Mouse (Mus musculus) thymus, postnatal 36 days (tissue): Measurements from ENCODE around the gene Ifnlr1.
"Not testable (repeated sequence)": the region's sequence is repeated elsewhere in the genome, so short reads cannot be mapped to it uniquely, and the experiment has no call there.

Experiments
- DNase-seq, 2 experiments: peaks; one replicate each; pipeline ENCODE4 v3.0.0; 2022; ENCODE audit warnings: mixed read lengths in 2 of 2

Ifnlr1 gene

DNA sequence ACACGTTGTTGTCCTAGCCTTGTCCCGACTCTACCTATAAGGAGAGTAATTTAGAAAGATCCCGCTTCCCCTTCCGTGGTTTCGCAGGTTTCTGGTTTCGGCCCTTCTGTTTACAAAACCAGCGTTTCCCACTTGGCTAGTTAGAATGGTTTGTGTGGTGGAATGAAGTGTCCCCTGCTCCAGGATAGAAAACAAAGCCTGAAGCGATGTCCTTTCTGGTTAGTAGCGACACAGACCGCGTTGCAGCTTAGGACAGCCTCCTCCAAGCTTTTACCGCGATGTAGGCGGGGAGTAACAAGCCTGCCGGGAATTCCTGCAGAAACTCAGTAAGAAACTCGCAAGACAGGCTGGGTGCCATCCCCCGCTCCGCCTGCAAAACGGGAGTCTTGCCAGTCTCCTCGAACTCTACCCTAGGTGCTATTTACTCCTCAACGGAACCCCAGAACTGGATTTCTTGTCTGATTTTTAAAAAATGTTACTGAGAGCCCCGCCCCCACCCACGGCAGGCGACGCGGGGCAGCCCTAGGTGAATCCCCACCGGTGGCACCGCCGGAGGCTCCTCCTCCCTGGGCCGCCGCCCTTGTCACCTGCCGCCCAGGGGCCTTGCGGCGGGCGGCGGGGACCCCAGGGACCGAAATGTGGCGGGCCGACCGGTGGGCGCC lies at the start of gene Ifnlr1:
Ifnlr1 (plus strand) TSS at position 382 of the 662 bp plus-strand sequence.
- peak in 1 of 2 experiments; percentile 16 for DNase-seq

- DNase-seq: not testable (repeated sequence)
These were observed 44.6 kb upstream of the Ifnlr1 start for GRCm38 (mm10) chr4:135641302-135642079.

DNA sequence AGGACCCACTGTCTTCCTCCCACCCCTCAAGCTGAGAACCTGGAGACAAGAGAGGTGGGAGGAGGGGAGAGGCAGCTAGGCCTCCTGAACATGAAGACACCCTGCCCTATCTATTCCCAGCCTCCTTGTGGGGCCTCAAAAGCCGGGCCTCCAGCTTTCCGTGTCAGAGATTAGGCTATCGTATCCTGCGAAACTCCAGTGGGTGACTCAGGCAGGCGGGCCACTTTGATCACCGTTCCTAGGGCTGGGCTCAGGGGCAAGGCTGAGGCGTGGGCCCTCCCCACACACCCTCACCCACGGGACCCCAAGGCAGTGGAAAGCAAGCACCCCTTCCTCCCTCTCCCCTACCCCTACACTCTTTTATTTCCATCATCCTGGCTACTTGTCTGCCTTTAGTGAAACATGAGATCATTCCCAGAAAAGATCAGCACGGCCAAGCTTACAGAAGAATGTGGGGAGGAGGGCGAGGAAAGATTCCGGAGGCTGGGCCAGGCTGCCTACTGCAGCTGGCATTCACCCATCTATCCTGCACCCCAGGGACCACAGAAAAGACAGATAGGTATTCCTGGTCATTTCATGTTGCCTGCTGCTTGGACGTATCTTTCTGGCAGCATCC lies 41.0 kb upstream of the Ifnlr1 start:
- no peak for DNase-seq

GRCm38 (mm10) chr4:135652966-135653607 lies 33.0 kb upstream of the Ifnlr1 start:
- no peak for DNase-seq

DNA sequence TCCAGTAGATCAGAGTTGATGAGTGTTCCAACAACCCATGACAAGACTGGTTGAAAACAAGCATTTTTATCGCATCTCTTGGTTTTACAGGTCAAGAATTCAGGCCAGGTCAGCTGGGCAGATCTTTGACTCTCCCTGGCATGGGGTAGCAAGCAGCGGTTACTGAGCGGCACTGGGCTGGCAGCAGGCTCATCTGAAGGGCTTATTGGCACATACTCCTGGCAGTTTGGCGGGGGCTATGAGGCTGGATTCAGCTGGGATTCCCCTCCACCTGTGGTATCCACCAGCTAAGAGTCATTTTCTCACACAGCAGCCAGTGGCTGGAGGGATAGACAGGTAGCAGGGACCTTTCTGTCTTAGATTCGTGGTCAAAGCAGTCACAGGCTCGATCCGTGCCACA lies 32.1 kb upstream of the Ifnlr1 start:
- no peak for DNase-seq

- DNase-seq: no peak
These were observed 30.6 kb upstream of the Ifnlr1 start for GRCm38 (mm10) chr4:135655499-135655898.

DNA sequence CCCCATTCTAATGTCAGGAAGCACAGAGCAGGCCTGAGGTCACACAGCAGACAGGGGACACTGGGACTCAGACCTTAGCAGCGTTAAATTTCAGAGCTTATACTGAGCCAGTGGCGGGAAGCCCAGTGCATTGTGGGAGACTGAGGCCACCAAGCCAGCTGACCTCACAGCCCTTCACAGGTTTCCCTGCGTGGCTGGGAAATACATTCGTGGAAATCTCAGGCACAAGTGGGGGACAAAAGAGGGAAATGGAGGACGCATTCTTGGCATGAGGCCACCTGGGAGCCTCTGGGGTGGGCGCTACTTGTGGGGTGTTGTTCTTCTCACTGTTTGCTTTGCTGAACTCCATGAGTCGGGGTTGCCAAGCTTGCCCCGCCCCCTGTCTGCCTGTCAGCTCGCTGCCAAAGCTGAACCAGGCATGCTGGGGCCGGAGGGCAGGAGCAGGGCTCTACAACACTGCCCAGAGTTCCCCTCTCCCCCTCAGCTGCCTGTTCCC lies 29.9 kb upstream of the Ifnlr1 start:
- DNase-seq: no peak

- DNase-seq: no peak
These were observed 27.6 kb upstream of the Ifnlr1 start for GRCm38 (mm10) chr4:135658484-135658883.

DNA sequence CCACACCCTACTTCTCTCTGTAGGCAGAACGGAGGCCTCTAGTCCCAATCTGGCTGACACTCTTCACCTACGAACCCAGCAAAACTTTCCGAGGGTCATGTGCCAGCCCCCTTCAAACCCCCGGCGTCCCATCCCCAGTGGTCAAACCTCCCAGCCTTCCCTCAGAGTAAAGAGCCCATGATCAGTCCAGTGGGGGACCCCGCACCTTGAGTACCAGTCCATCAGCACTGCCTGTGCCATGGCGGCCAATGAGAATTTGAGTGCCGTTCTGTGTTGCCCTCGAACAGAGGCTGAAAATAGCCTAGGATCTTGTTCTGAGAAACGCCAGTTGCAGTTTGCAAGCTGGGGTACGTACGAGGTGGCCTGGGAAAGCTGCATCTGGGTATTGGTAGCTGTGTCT lies 27.2 kb upstream of the Ifnlr1 start:
- no peak for DNase-seq

DNA sequence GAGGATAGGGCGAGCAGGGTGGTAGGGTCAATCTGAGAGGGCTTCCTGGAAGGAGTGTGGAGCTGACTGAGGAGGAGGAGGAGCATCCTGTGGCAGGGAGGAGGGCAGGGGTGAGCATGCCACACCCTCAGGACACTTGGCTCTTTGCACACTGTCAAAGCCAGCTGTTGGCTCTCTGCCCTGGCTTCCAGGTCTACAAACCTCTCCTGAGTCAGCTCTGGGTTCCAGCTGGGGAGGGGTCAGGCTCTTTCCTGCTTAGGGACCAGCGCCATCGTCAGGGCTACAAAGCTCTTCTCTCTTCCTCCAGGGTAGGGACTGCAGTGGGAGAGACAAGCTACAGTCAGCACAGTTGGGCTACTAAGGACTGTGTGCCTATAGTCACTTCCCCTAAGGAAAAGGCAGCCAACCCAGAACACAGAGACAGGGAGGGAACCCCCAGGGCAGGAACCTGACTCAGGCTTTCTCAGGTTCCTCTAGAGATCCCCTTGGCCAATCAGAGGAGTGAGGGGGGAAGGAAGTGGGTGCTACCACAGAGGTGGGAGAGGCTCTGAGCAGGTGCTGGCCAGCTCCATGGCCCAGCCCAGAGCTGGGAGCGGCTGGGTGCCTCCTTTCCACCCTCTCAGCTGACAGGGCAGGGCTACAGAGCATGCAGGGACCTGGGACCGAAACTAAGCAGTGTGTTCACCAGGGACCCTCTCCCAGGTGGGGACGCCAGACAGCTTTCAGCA lies 24.8 kb upstream of the Ifnlr1 start:
- DNase-seq: peak; percentile 20 to 57

DNA sequence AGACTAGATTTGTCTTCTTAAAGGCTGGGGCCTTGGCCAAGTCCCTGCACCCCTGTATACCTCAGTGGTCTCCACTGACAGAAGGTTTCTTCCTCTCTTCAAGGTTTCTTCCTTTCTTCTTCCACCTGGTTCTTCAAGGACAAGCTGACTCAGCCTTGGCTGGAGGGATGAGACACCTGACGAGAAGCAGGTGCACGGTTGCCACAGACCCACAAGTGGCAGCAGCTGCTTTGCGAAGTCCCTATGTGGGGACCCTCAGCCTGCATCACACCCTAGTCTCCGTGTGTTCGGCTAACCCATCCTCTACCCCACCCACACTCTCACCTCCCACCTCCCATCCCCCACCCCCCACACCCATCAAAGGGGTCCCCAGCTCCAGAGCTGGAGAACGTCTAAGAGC lies 24.1 kb upstream of the Ifnlr1 start:
- DNase-seq: peak; percentile 30 to 62

- DNase-seq: peak; percentile 48 to 80
These were observed 21.4 kb upstream of the Ifnlr1 start for GRCm38 (mm10) chr4:135664656-135665055.

DNA sequence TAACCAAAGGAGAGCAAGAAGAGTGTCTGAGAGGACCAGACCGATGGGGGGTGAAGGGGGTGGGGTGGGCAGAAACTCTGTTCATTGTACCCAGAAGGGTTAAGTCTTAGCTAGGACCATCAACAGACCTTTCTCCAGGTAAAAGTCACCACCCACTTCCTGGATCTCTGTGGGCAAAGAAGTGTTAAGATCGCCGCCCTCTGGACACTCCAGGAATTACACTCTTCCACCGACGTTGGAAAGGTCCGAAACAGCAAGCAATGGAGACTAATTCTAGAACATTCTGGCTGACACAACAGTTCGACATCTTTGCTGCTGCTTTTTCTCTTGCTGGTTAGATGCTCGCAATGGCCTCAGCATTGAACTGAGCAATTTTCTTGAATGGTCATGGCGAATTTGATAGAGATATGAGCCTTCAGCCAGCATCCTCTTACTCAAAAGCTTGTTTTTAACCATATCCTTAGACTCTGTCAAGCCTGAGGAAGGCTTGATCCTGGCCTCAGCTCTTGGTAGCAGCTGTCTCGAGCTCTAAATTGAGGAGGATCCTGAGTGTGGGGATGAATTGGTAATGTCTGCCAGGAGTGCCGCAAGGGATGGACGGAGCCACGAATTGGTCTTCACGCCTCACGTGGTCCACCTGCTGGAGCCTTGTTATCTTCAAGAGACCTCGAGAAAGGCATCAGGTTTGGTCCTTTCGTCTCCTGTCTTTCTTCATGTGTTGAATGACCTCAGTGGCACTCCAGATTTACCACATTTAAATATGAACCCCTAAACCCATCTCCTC lies 19.7 kb upstream of the Ifnlr1 start:
- peak; percentile 51 to 54 for DNase-seq

DNA sequence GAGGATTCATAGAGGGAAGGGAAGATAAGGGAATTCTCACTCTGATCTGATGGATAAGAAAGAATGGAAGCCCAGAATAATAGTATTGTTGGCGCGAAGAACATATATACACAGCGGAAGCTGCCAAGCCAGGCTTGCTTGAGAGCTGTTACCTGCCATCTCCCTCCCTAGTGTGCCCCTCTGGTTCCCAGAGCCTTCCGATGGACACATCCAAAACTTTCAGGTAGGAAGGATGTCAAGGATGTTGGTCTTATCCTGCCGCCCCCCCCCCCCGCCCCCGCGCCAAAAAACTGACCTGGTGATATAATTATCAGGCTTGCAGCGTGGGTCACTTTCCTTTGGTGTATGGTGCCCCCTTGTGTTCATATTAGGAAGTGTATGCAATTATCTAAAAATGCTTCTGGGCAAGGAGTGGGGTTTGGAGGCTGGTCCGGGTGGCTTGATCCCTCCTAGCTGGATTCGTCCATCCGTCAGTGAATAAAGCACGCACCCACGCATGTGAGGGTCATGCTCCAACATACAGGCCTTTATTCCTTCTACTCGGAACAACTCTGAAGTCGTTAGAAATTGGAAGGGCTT lies 18.7 kb upstream of the Ifnlr1 start:
- no peak for DNase-seq

GRCm38 (mm10) chr4:135673507-135673906 lies 12.6 kb upstream of the Ifnlr1 start:
- no peak for DNase-seq

- no peak for DNase-seq
These were observed 11.1 kb upstream of the Ifnlr1 start for GRCm38 (mm10) chr4:135674993-135675392.

DNA sequence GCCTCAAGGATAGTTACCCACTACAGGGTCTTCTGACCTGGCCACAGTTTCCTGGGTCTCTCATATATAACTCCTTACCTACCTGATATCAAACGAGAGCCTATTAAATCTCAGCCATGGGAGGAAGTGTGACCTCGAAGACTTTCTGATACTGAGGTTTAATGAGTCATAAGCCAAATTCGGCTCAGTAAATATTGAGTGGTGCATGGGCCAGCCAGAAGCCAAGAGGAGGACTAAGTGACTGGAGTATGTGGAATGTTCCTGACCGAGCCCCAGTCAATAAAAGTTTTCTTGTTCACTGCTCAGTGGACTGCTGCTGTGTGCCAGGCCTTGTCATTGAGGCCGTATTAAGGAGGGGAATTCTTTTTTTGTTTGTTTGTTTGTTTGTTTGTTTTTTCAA lies 9.6 kb upstream of the Ifnlr1 start:
- DNase-seq: no peak

DNA sequence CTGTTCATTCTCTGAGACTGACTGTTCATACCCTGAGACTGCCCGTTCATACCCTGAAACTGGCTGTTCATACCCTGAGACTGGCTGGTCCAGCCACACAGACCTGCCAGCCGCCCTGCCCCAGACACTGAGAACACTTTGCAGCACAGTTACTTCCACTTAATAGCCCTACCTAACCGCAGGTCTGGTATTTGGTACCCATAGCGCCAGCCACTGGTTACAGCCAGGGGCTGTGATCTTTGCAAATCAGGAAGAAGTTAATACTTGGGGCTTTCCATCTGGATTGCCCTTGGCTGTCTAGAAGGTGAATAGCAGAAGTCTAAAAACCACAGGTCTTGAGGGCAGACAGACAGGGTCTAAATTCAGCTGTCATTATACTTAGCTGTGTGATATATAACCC lies 6.8 kb upstream of the Ifnlr1 start:
- no peak for DNase-seq

- no peak for DNase-seq
These were observed 4.3 kb upstream of the Ifnlr1 start for GRCm38 (mm10) chr4:135681789-135682188.

GRCm38 (mm10) chr4:135683553-135683952 lies 2.5 kb upstream of the Ifnlr1 start:
- no peak for DNase-seq

- no peak for DNase-seq
These were observed 1.4 kb upstream of the Ifnlr1 start for GRCm38 (mm10) chr4:135684731-135685130.
